Mouse (Mus musculus) liver, adult (tissue): Measurements from ENCODE around the gene Grid2.

ENCODE experiments used
- GATA4 ChIP-seq: IDR thresholded peaks from 2 replicates; pipeline ENCODE4 v1.6.1; 2014; ENCODE audit warnings: mild to moderate bottlenecking, low read length; ENCODE audit not compliant: insufficient replicate concordance

Gene Grid2

DNA sequence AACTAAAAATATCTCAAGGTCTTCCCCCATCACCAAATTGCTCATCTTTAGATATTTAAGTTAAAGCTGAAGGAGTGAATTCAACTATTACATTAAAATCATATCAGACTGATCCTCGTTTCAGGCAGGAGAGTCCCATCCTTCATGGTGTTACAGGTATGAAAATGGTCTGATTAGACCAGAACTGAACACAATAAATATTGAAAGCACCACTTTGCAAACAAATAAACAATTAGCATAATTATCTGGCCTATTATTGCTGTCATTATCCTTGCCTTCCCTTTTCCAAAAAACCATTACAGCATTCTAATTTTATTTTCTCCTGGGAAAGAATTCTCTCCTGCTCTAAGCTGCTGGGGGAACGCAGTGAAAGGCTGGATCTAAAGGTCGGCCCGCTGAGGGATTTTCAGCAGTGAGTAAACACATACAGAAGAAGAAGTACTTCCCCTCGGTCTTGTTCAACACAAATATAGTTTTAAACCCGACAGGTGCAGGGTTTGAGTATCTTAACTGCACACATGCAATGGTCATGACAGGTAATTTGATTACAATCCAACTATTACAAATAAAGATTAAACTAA, 622.2 kb downstream of the Grid2 start:
- no peak for TF ChIP-seq GATA4

GRCm38 (mm10) chr6:63894714-63895113, 639.0 kb downstream of the Grid2 start:
- no peak for TF ChIP-seq GATA4

DNA sequence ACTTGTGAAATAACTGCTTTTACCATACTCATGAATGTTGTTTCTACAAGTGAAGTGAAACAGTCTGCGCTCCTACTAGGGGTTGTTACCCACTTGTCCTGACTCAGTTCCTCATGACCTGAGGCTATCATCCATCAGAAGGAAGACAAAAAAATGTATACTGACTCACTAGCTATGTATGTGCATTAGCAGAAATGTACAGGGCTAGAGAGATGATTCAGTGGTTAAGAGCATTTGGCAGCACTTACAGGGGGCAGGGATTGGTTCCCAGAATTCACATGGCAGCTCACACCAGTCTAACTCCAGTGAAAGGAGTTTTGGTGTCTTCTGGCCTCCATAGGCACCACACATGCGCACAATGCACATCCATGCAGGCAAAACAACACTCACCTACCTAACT, 642.5 kb downstream of the Grid2 start:
- no peak for TF ChIP-seq GATA4

- TF ChIP-seq GATA4 = no peak
These were observed 661.4 kb downstream of the Grid2 start for GRCm38 (mm10) chr6:63917035-63917570.

- TF ChIP-seq GATA4 = no peak
These were observed 666.3 kb downstream of the Grid2 start for GRCm38 (mm10) chr6:63921951-63922350.

DNA sequence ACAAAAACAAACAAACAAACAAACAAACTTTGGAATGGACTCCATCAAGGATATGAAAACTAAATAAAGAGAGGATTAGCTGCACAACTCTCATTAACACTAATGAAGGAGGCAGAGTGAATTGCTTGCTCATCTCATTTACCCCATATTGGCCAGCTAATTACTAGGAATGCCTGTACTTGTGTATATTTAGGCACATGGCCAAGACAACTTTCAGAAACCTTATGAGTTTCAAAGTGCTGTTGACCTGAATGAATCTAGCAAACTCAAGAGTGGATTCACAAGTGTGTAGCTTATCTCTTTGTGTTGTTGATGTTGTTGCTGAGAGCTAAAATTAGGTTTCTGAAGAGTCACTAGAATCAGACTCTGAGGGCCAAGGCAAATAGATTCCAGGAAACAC, 675.5 kb downstream of the Grid2 start:
- no peak for TF ChIP-seq GATA4

- no peak for TF ChIP-seq GATA4
These were observed 691.0 kb downstream of the Grid2 start for GRCm38 (mm10) chr6:63946721-63947120.

GRCm38 (mm10) chr6:63963789-63964188, 708.1 kb downstream of the Grid2 start:
- no peak for TF ChIP-seq GATA4

DNA sequence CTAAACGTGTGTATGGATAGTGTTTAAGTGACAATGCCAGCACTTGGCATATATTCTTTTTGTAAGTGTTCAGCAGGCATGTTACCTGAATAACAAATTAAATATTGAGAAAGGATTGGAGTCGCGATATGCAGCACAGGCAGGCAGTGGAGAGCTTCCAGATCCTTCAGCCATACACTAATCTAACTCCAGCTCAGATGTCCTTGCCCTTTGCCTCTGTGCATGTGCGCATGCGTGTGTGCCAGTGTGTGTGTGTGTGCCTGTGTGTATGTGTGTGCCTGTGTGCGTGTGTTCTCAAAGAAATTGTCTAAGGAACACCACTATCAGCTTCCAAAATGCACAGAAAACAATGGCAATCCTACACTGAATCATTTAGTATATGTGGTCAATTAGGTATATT, 708.6 kb downstream of the Grid2 start:
- TF ChIP-seq GATA4 = no peak

DNA sequence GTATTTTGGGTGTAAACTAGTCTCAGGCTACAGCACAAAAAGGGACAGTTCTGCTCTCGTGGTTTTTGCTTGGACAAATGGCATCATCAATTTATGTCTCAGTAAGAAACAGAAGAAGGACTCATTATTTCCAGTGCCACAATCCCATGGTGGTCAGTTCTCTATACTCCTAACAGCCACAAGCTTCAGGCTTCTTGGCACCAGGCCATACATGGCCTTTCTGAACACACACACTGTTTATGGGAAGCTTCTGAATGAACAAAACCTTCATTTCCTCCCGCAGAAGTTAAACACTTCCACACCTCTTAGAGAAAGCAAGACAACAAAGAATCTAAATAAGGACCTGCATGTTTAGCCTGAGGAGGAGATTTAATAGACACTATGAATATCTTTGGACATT, 709.1 kb downstream of the Grid2 start:
- TF ChIP-seq GATA4 = no peak

- TF ChIP-seq GATA4 = no peak
These were observed 790.4 kb downstream of the Grid2 start for GRCm38 (mm10) chr6:64046084-64046483.

DNA sequence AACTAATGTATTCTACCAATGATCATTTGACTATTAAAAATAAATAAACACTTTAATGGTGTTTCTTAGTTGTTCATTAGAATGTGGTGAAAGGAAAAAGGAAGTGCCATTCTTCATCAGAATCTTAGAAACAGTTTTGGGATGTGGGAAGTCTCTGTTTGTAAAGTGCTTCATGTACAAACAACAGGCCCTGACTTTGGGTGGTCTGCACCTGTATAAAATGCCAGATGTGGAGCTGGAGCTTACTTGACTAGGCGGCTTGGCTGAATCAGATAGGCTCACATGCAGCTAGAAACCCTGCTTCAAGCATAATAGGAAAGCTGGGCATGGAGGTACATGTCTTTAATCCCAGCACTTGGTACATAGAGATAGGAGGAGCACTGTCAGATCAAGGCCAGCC, 791.1 kb downstream of the Grid2 start:
- no peak for TF ChIP-seq GATA4

DNA sequence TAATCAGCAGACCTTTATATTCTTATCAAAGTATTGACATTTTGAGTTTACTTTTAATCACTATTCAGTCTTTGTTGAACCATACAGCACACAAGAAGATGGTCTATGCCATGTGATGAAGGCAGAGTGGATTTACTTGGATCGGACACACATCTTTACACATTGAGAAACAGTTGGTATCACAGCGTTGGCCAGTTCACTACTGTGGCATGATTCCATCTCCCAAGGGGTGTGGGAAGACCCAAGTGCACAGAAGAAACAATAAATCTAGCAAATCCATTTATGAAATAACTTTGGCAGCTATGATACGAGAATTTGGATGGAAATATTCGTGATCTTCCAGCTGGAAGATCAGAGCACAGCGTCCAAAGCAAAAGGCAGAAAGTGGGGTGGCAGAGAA, 792.3 kb downstream of the Grid2 start:
- TF ChIP-seq GATA4 = no peak

- TF ChIP-seq GATA4 = no peak
These were observed 808.2 kb downstream of the Grid2 start for GRCm38 (mm10) chr6:64063858-64064257.

- TF ChIP-seq GATA4 = no peak
These were observed 809.0 kb downstream of the Grid2 start for GRCm38 (mm10) chr6:64064704-64065103.

GRCm38 (mm10) chr6:64073406-64073805, 817.7 kb downstream of the Grid2 start:
- no peak for TF ChIP-seq GATA4

DNA sequence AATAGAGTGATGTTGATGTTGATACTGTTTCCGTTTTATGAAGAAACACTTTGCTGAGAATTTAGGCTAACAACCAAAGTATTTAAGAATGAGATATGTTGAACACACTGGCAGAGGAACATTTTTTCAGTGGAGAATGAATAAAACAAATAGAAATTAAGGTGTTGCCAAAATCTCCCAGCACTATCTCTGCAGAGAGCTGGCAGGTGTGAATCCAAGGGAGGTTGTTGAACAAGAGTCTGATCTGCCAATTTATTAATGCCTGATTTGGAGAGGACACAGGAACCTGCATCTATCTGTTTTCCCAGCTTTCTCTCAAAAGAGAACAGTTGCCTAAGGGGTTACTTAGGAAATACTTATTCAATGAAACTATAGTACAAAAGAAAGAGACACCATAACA, 822.2 kb downstream of the Grid2 start:
- no peak for TF ChIP-seq GATA4
